Mouse (Mus musculus) erythroblast, embryonic 14.5 days (primary cell): ENCODE measurements around the gene Prox1.

Experiments
- GATA1 ChIP-seq: IDR thresholded peaks from 2 replicates; pipeline ENCODE4 v1.6.1; 2012; ENCODE audit warnings: low read length, inconsistent platforms, mixed read lengths
- TAL1 ChIP-seq: IDR thresholded peaks from 3 replicates; pipeline ENCODE4 v1.6.1; 2012; ENCODE audit warnings: low read length, inconsistent platforms, mixed read lengths

GRCm38 (mm10) chr1:190148661-190149232 is 21.8 kb downstream of the Prox1 start:
- no peak for TF ChIP-seq GATA1
- TF ChIP-seq TAL1, result no peak
